Mouse (Mus musculus) CH12F3 (cell line): ENCODE data around the gene Poln.

Experiments used
- in situ Hi-C: fragments of 300-500 bp; cut with MboI; formaldehyde crosslinking; loops from 2 replicates; pipeline ENCODE4 v1.14.3; 2020; ENCODE audit warnings: low sequenced_read_pairs

Poln gene

DNA sequence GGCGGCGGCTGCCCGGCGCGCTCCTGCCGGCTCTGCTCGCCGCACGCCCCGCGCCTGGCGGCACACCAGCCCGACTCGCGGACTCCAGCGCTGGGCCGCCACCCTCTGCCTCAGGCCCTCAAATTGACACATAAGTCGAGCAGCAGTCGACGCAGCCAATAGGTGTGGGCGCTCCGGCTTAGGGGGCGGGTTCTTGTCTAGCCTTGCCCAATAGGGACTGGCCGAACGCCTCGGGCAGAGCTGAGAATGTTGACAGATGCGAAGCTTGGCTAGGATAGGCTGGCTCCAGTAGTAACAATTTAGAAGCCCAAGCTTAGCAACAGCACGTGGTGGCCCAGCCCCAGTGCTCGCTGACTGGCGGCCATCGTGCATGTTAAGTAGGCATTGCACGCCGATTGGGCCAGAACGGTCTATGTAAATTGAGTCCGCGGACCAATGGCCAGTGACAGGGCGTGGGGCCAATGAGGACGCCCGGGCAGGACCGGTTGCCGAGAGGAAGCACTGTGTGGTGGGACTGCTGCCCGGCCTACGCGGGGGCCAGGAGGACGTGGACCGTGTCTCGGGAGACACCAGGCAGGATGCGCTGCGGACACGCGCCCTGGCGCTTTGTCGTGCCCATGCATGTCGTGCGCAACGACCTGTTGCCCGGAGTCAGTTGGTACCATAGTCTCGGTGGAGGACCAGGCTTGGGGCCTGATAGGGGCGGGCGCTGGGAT, 18.5 kb upstream of the Poln start, which contains the start of gene Mxd4:
Gene Mxd4, minus strand, starts transcription at position 120 of the 716 bp plus-strand sequence.
- in situ Hi-C loops = no loop called here

DNA sequence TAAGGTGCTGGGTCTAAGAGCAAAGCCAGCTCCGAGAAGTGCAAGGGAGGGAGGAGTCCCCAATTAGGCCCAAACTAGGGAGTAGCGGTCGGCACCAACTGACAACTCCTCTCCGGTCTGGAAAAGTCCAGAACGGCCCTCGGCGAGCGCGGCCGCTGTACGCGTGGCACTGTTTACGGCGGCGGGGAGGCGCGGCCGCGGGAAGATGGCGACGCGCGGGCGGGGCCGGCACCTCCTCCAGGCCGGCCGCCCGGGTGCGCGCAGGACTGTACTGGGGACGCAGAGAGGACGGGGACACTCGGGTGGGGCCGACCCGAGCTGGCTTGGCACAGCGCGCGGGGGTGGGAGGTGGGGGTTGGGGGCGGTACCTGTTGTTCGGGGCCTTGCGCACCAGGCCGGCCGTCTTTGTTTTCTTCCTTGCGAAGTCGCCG, 17.7 kb upstream of the Poln start:
- in situ Hi-C loops = no loop called here

DNA sequence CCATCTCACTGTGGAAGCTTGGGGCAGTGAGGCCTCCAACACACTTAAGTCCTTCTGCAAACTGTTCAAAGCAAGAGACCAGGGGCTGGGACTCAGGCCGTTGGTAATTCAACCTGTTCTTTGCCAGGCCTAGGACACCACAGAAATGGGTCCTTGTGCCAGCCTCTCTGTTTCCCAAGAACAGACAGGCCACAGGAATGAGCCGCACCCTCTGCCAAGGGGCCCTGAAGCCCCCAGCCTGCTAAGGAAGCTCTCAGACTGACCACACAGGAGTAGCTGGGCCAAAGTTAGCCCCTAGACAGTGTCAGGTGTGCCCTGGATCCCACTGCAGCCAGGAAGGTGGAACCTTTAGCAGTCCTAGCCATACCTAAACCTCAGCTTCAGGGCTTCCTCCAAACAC, 17.1 kb upstream of the Poln start:
- in situ Hi-C loops = no loop called here

DNA sequence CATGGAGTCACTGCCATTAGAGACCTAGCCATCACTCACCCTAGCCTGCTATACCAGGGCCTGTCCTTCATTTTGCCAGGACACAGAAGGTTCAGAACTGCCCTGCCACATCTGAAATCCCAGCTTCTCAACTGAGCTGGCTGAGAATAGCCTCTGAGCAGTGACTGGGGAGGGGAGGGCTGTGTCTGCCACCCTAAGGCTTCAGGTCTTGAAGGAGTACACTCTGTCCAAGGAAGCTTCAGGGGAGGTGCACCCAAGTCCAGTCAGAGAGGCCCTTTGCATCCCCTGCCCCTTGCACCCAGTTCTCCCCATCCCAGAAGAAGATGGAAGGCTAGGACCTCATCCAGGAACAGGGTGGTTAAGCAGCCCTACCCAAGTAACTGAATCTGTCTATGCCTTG, 16.5 kb upstream of the Poln start:
- in situ Hi-C loops = no loop called here

DNA sequence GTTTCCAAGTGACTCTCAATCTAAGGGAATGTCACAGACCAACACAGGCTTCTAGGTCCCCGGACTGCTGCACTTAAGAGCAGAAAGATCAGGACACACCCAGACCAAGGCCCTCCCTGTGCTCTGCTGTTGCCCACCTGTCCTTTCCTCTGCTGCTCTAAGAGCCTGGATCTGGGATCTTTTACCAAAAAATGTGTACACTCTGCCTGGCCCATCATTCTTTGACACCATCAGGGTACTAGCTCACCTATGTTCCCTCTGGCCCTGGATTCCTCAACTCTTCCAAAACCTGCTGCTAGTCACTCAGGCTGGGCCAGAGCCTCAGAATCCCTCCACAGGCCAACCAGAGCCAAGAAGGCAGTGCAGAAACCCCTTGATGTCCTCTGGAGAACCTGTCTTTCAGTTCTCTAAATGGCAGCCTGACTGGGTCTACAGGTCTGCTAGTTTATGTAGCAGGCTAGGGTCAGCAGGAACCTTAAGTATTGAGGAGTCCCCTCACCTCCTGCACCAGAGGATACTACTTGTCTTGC, 15.9 kb upstream of the Poln start:
- in situ Hi-C loops = no loop called here

DNA sequence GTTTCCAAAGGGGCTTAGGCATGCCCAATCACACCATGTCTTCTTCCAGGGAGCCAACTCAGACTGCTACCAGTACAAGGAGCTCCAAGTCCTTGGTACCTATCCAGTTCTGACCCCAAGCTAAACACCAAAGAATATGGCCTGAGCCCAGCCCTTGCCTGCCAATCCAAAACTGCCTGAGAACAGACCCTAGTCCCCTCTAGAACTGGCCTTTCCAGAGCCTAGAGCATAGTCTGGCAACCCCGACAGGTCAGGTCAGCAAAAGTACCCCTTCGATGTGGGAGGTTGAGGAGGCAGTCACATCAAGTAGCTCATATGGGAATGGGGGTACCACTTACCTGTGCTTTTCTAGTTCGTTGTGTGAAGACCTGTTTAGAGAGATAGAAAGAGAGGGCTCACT, 14.7 kb upstream of the Poln start:
- in situ Hi-C loops = no loop called here

DNA sequence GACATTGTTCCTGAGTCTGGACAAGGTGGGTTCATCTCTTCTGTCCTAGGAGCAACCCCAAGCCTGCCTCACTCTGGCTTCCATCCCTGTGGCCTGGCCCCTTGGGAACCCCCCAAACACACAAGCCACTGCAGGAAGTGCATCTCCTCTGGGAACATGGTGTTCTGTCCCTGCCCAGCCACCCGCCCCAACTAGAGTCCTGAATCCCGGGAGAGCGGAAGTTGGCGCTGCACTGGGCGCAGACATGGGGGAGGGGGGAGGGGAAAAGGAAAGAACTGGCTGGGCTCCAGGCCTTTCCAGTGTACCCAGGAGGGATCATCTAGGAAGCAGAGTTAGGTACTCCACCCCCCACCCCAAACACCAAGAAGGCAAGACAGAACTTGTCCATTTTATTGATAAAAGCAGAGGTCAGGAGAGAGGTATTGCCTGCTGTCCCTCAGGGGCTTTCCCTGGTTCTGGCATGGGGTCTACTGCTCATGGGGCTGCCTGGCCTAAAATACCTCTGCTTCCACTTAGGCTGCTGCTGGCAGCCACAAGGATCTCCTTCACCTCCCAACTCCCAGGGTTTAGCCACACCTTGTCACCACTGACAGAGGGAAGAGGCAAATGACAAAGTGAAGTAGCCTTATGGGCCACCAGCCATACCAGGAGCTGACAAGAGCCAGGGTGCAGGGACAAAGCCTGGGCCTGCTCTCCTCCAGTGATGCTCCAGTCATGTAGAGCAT, 14.1 kb upstream of the Poln start:
- in situ Hi-C loops = no loop called here

DNA sequence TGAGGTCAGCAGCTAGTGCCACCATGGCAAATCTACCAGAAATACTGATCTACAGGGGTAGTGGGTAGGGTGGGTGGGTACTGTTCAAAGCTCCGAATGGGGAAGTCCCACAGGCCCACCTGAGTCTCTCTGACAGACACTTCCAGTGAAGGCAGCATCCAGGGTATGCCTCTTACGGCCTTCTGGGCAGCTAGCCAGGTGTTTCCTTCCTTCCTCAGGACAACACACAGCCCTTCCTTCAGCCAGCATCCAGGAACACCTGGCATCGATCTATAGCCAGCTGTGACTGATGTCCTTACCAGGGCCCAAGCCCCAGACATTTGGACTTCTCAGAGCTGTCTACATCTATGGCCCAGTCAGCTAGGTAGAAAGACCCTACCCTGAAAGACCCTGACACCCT, 13.2 kb upstream of the Poln start:
- in situ Hi-C loops = no loop called here

DNA sequence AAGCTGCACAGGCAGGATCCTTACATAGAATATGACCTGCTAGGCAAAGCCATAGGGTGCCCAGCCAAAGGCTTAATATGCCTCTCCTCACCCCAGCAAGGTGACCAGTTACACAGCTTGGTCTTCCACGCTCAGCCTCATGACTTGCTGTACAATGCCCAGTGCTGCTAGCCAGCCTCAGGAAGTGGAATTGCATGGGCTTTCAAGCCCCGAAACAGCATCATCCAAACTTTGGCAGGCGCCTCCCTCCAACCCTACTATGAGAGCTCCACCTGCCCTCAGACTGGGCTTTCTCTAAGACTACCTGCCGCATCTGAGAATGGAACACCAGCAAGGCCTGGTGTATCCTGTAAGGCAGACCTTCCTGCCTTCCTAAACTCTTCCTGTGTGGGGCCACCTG, 8.6 kb upstream of the Poln start:
- in situ Hi-C loops = no loop called here

DNA sequence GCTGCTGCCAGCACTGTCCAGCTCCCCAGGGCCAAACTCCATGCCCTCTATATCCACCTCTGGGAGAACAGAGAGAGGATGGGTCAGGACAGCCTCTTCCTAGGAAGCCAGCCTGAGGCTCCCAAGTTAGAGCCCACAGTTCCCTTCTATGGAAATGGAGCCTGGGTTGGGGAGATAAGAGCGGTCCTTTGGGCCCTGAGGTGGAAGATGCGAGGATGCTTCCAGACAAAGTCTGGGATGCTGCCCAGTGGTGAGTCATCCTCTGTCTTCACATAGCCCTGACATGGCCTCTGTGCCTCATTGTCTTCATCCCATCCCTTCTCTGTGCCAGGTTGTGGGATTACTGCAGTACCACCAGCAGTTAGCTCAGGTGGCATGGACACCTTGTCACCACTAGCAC, 7.8 kb upstream of the Poln start:
- in situ Hi-C loops = no loop called here

DNA sequence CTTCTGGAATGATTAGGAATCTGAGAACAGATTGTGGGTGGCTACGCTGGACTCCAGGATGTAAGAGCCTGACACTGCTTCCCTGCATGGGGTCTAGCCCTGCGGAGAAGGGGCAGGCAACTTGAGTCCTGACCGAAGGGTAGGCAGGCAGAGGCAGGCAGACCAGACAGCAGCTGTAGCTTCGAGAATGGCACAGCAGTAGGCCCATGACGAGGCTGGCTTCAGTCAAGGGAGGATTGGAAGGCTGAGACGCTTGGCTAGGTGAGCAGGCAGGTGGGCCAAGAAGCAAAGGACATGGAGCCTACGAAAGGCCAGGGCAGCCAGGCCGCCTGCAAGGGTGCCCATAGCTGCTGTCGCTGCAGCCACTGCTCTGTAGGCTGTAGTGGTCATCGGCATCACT, 7.4 kb upstream of the Poln start:
- in situ Hi-C loops = no loop called here

DNA sequence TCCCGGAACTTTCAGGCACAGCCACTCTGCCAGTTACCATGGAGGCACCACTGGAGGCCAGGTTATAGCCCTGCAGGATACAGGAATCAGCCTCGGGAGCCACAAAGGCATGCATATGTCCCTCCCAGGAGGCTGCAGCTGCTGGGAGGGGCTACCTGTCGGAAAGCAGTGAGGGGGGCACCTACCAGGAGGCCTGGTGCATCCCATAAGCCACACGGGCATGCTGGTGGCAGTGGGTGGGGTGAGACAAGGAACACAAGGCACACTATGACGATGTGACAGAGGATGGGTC, 6.1 kb upstream of the Poln start:
- in situ Hi-C loops = no loop called here

DNA sequence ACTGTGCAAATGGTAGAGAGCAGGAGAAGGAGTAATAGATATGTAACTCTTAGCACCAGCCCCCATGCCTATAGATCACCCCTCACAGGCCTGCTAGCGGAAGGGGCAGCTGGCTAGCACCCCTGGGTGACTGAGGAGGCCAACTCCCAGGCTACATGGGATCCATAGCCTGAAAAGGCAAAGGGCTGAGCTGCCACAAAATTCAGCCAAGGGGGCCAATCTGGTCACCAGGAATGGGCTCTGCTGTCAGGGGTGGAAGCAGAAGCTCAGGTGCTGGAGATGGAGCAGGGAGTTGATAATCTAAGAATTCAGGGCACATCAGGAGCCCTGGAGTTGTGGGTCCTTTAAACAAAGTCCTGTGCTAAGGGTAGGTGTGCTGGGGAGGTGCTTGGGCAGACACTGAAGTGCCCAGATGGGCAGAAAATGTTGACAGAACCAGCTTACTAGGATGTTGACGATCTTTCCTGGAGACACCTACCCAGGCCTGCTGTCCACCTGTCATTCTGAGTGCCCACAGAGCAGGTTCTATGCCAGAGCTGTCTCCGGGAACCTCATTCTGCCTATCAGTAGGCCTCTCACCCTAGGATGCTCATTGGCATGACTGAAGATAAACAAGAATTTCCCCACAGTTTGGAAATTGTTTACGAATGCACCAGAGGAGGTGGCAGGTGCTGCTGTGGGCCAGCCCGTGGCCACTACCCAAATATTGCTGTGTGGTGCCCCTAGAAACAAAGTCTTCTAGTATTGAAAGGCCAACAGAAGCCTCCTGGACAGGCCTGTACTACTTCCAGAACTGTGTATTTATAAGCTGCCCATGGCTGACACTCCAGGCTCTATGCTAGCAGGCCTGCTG, 5.5 kb upstream of the Poln start:
- in situ Hi-C loops = no loop called here

DNA sequence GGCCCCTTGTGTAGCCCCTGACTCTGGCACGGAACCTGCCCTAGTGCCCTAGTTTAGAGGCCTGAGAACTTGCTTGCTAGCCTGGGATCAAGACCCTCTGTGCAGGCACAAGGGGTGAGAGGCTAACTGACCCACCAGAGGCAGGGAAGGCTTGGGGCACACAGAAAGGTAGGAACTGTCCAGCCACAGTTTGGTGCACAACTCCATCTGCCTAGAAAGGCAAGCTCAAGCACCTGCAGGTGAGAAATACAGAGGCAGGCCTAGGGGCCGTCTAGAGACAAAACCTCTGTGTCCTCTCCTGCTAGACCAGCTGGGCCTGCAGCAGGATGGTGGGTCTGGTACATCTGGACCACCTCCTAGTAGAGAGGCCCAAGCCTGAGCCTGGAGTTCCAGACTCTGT, 4.8 kb upstream of the Poln start:
- in situ Hi-C loops = no loop called here

DNA sequence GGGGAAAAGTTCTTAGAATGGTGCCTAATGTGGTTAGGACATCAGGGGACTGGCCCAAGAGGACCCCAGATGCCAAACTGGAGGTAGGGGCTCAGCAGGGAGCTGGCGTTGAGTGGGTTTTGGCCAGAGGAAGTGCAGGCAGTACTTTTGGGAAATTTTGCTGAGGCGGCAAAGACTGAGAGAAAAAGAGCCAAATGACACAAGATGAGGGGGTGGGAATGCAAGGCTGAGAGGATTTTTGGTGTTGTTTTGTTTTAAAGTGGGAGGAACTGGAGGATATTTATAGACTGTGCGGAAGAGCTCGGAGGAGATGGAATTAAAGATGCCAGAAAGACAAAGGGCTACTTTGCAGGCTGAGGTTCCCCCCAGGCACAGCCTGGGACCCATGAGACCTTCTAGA, 1.5 kb upstream of the Poln start:
- in situ Hi-C loops = no loop called here

DNA sequence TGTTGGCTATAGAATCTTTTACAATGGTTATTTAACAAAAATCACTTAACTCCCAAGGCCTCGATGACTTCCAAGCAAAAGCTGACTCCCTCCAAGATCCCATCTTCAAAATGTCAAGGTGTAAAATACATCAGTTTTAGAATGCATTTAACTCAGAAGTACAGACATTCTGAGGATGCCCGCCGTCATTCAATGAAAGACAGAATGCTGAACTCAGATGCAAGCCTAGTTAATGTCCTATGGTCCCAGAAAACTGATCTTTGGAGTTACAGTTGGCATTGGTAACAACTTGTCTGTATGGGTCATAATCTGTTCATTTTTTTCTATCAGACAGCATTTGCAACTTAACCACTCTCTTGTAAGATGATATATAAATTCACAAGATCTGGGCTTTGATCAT, 706 bp upstream of the Poln start:
- in situ Hi-C loops = no loop called here

DNA sequence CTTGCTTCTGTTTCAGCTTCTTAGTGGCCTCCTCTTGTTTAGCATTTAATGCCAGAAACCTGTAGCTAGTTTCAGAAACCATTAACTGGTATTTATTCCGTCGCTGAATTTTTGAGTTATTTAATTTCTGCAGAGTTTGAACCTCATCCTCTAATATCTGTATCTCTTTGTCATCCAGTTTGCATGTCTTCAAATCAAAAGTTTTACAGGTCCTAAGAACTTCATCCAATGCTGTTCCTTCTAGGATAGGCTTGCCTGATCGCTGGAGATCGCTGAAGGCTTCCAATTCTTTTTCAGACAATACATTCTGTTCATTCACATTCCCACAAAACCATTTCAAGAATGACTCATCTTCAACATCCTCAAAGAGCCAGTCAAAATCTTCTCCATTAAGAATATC, 1.4 kb downstream of the Poln start:
- in situ Hi-C loops = no loop called here

DNA sequence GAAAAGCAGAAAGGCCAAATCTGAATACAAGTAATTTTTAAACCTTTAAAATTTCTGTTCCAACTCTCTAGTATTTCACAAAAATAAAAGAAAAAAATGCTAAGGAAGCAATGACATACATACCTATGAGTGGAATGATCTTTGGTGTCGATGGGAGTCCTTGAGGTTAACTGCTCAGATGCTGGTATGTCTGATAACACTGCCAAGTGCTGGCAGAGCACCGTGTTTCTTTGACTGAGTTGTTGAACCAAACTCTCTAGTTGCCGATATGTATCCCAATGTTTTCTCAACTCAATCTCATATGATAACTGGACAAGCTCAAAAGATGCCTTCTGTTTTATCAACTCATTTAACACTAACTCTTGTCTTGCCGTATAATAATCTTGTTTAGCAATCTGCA, 3.5 kb downstream of the Poln start:
- in situ Hi-C loops = no loop called here

DNA sequence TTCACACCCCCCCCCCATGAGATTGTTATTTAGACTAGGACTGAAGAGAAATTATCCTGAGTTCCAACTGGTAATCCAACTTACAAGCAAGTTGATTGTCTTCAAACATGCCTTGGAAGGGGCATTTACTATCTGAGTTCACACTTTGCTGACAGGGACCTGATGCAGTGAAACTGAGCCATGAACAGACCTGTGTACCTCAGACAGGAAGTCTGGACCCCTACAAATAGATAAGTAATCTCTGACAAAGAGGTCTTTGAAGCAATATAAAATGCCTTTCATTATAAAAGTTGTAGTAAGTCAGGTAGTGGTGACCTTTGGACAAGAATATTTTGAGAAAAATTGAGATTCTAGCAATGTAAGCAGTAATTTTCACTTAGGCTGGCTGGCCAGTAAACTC, 20.8 kb downstream of the Poln start:
- in situ Hi-C loops = no loop called here

DNA sequence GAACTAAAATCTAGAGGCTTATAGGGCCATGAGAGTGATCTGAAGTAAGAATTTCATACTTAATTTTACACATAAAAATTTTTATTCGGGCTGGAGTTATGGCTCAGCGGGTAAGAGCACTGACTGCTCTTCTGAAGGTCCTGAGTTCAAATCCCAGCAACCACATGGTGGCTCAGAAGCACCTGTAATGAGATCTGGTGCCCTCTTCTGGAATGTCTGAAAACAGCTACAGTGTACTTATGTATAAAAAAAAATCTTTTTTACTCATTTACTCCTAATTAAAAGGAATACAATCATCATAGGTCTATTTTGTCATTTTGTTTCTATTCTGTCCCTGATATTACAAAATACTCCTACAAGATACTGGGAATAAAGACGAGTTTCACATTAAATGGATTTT, 21.7 kb downstream of the Poln start:
- in situ Hi-C loops = no loop called here

DNA sequence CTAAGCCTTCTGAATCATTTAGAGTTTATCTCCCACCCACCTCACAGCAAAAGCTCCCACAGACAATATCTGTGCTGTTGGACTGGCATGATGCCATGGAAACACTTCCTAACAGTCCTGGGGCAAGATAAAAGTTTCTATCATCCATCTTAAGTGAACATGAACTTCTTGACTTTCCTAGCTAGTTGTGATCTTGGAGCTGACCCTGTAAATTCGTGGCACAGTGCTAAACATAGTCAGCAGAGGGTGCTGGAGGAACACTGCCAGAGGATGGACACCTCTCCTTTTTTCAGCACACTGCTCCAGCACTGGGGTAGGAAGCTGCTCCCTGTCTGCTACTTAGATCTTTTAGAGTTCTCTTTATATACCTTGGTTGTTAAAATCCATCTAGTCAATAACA, 29.5 kb downstream of the Poln start:
- in situ Hi-C loops = no loop called here

DNA sequence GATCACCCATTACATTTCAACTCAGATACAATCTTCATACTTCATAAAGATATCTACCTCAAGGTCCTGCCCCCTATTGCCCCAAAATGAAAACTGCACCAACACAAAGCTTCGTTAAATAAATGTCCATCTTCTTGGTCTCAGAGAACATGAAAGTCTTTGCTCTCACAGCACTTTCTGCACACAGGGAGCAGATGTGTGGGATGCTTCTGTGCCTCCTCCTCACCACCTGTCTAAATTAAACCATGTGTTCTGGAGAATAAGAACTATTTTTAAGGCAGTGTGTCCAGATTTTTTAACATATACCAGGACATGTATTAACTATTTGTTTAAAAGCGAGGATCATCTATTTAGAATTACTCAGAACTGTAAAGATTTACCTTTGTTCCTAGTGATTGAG, 36.5 kb downstream of the Poln start:
- in situ Hi-C loops = no loop called here
